In the genomic region with DNA sequence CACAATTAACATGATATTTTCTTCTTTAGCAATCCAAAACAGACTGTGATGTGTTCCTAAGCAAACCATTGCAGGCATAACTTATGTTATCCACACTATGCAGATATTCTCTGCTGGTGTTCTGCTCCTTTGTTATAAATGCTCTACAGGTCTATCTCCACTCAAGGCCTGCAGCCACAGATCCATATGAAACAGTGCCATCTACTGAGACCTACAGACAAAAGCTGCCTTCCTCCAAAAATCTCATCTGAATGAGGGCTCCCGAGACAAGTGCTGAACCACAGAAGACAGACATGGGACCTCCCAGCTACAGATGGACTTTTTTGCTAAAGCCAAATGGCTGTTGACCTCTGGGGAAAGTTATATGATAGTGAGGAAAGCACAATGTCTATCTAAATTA, we compare ENCODE assay signal across 27 mouse cellular contexts.
DNase-seq lines count a peak whose midpoint lies in the region; ATAC-seq and TF ChIP-seq lines count a peak whose summit lies in the region.
"Had no signal": no experiment of that assay in that cellular context is flagged by ENCODE, and none has a peak within 500 bp of the region (broad histone marks: within the 10 kb centered on the region; RNA-seq: fewer than 3 reads in every experiment).

No protein-coding gene starts in this region.

- H3K4me2 ChIP-seq in heart, embryonic 12.5 days: no peak overlapping the region
- H3K4me2 ChIP-seq: embryonic facial prominence, embryonic 13.5 days; forebrain, embryonic 13.5 days; heart, embryonic 15.5 days; hindbrain, embryonic 15.5 days; kidney, embryonic 15.5 days; liver, embryonic 11.5 days; neural tube, embryonic 12.5 days had no signal

- no peaks in the 10 kb centered on the region for H3K36me3 ChIP-seq in heart, embryonic 12.5 days
- no peaks in the 10 kb centered on the region for H3K36me3 ChIP-seq in MEL (ENCODE audit: control insufficient read depth in 1 of 2, insufficient read depth in 2 of 2, low read length in 2 of 2)
- H3K36me3 ChIP-seq: embryonic facial prominence, embryonic 13.5 days; heart, embryonic 15.5 days; hindbrain, embryonic 15.5 days; kidney, embryonic 15.5 days; neural tube, embryonic 12.5 days had no signal

- H3K4me3 ChIP-seq in heart, embryonic 12.5 days: no peak overlapping the region
- H3K4me3 ChIP-seq in left cerebral cortex, adult 2 months: no peak overlapping the region
- no peak overlapping the region for H3K4me3 ChIP-seq in MEL (ENCODE audit: control insufficient read depth in 1 of 2, insufficient read depth in 1 of 2, low read depth in 2 of 2, low read length in 2 of 2)
- H3K4me3 ChIP-seq: embryonic facial prominence, embryonic 13.5 days; forebrain, embryonic 13.5 days; heart, embryonic 15.5 days; hindbrain, embryonic 15.5 days; kidney, embryonic 15.5 days; megakaryocyte, embryonic 14.5 days; neural tube, embryonic 12.5 days had no signal

- no peaks in the 10 kb centered on the region for H3K4me1 ChIP-seq in heart, embryonic 12.5 days (replicated peaks)
- H3K4me1 ChIP-seq in MEL (ENCODE audit: control insufficient read depth in 1 of 2, insufficient read depth in 2 of 2, low read length in 2 of 2): no peaks in the 10 kb centered on the region
- H3K4me1 ChIP-seq: embryonic facial prominence, embryonic 13.5 days; forebrain, embryonic 13.5 days; heart, embryonic 15.5 days; hindbrain, embryonic 15.5 days; kidney, embryonic 15.5 days; megakaryocyte, embryonic 14.5 days; neural tube, embryonic 12.5 days had no signal

- H3K27ac ChIP-seq in heart, embryonic 12.5 days (ENCODE audit: poor library complexity, severe bottlenecking): no peak overlapping the region
- no peak overlapping the region for H3K27ac ChIP-seq in left cerebral cortex, adult 2 months
- no peak overlapping the region for H3K27ac ChIP-seq in MEL (ENCODE audit: control insufficient read depth, low read depth, low read length)
- H3K27ac ChIP-seq: embryonic facial prominence, embryonic 13.5 days; forebrain, embryonic 13.5 days; heart, embryonic 15.5 days; hindbrain, embryonic 15.5 days; kidney, embryonic 15.5 days; neural tube, embryonic 12.5 days had no signal

- TF ChIP-seq CTCF in left cerebral cortex, adult 2 months (IDR thresholded peaks at IDR 0.05): peak; percentile 19
- peak in 1 of 3 experiments; percentile 6; a peak in 1 of 6 replicates for TF ChIP-seq CTCF in MEL (IDR thresholded peaks at IDR 0.05 in 2 of 3, conservative IDR thresholded peaks at IDR 0.05 in 1 of 3; ENCODE audit: control insufficient read depth in 1 of 3, insufficient read depth in 1 of 3, low read depth in 2 of 3, low read length in 3 of 3, poor library complexity in 1 of 3, severe bottlenecking in 1 of 3)

- no peak overlapping the region for H3K9ac ChIP-seq in heart, embryonic 12.5 days
- H3K9ac ChIP-seq in MEL (ENCODE audit: control insufficient read depth, low read depth, low read length, poor library complexity, severe bottlenecking): no peak overlapping the region
- H3K9ac ChIP-seq: embryonic facial prominence, embryonic 13.5 days; forebrain, embryonic 13.5 days; heart, embryonic 15.5 days; hindbrain, embryonic 15.5 days; kidney, embryonic 15.5 days; neural tube, embryonic 12.5 days had no signal

- H3K79me2 ChIP-seq in MEL (ENCODE audit: control insufficient read depth, insufficient read depth, low read length, poor library complexity): no peaks in the 10 kb centered on the region

- intact Hi-C loops in left cerebral cortex, adult 2 months (cut with DNase I): no loop called here

- no peak for TF ChIP-seq POLR2A in MEL (IDR thresholded peaks at IDR 0.05; ENCODE audit: control insufficient read depth in 1 of 2, insufficient read depth in 1 of 2, low read depth in 1 of 2, low read length in 2 of 2, poor library complexity in 1 of 2)

- H3K9me3 ChIP-seq in heart, embryonic 12.5 days (replicated peaks): no peaks in the 10 kb centered on the region; the same call in 1 of the 2 replicates
- H3K9me3 ChIP-seq in MEL (replicated peaks; ENCODE audit: insufficient read depth, low read length): no peaks in the 10 kb centered on the region
- H3K9me3 ChIP-seq: embryonic facial prominence, embryonic 13.5 days; heart, embryonic 15.5 days; hindbrain, embryonic 15.5 days; kidney, embryonic 15.5 days; megakaryocyte, embryonic 14.5 days; neural tube, embryonic 12.5 days had no signal

- no peak for ATAC-seq in heart, embryonic 12.5 days (ENCODE audit: insufficient number of reproducible peaks, low FRiP score)
- ATAC-seq in megakaryocyte, adult 5-6 weeks (ENCODE audit: poor library complexity, severe bottlenecking): no peak
- ATAC-seq: forebrain, embryonic 13.5 days; intestine, embryonic 16.5 days had no signal

- TF ChIP-seq RAD21 in MEL (IDR thresholded peaks at IDR 0.05; ENCODE audit: low read depth, low read length): peak; percentile 25

- TF ChIP-seq EP300 in MEL (IDR thresholded peaks at IDR 0.05; ENCODE audit: low read depth in 1 of 2, low read length in 2 of 2): no peak

- no peaks in the 10 kb centered on the region for H3K27me3 ChIP-seq in heart, embryonic 12.5 days (replicated peaks)
- H3K27me3 ChIP-seq in MEL (ENCODE audit: control insufficient read depth in 1 of 2, insufficient read depth in 2 of 2, low read length in 2 of 2): no peaks in the 10 kb centered on the region
- H3K27me3 ChIP-seq: embryonic facial prominence, embryonic 13.5 days; forebrain, embryonic 13.5 days; heart, embryonic 15.5 days; hindbrain, embryonic 15.5 days; kidney, embryonic 15.5 days; megakaryocyte, embryonic 14.5 days; neural tube, embryonic 12.5 days had no signal

- 60% methylated on average over 1 of the region's 1 CpGs for WGBS in heart, embryonic 12.5 days

- peak; percentile 1 for DNase-seq in heart, adult 8-10 months (ENCODE audit: low spot score)
- DNase-seq in left cerebral cortex, adult 2 months (ENCODE audit: extremely low spot score in 1 of 2, low spot score in 2 of 2): no peak
- no peak for DNase-seq in left cerebral cortex, adult 8-10 months (ENCODE audit: low spot score in 2 of 2)
- DNase-seq in MEL (ENCODE audit: low read depth, low spot score): peak; percentile 14
- no peak for DNase-seq in retina, embryonic 14.5 days (ENCODE audit: low spot score)
- DNase-seq: adrenal gland, adult 2 months; cerebellum, adult 11-12 months; cerebellum, postnatal 10 days; gastrocnemius, postnatal 10 days; heart, postnatal 4 days; kidney, postnatal 4 days; lung, adult 2 months; midbrain, embryonic 14.5 days; retina, postnatal 1 day; right cerebral cortex, postnatal 25 days; spleen, adult 18-20 months had no signal

TF ChIP-seq in MEL, 35 proteins besides CTCF, POLR2A, EP300 and RAD21:
- TF ChIP-seq HCFC1 (IDR thresholded peaks at IDR 0.05; ENCODE audit: low read depth, low read length): no peak
- TF ChIP-seq MYC (IDR thresholded peaks at IDR 0.05; ENCODE audit: low read depth, low read length): no peak
- TF ChIP-seq SIN3A (IDR thresholded peaks at IDR 0.05; ENCODE audit: low read length): no peak
- TF ChIP-seq KAT2A (conservative IDR thresholded peaks at IDR 0.05; ENCODE audit: low read depth, low read length): no peak
- TF ChIP-seq NELFE (IDR thresholded peaks at IDR 0.05; ENCODE audit: low read depth, low read length): no peak
- no peak for TF ChIP-seq USF1 (IDR thresholded peaks at IDR 0.05; ENCODE audit: low read depth, low read length)
- no peak for TF ChIP-seq GABPA (IDR thresholded peaks at IDR 0.05; ENCODE audit: low read depth, low read length)
- TF ChIP-seq UBTF (IDR thresholded peaks at IDR 0.05; ENCODE audit: borderline replicate concordance, insufficient read depth, low read depth, low read length): no peak
- no peak for TF ChIP-seq MAZ (IDR thresholded peaks at IDR 0.05; ENCODE audit: low read depth, low read length)
- TF ChIP-seq RCOR1 (IDR thresholded peaks at IDR 0.05; ENCODE audit: low read depth, low read length): no peak

Comparison
In these comparisons a context has a peak if more than half of its experiments do, and no peak if none do; other contexts are left out.
1. DNase-seq: peak in heart, adult 8-10 months (single experiment) and MEL (single experiment); none in left cerebral cortex, adult 2 months (0 of 2), left cerebral cortex, adult 8-10 months (0 of 2) and retina, embryonic 14.5 days (single experiment).